ENCODE assay signal across 25 mouse cellular contexts in the genomic region with DNA sequence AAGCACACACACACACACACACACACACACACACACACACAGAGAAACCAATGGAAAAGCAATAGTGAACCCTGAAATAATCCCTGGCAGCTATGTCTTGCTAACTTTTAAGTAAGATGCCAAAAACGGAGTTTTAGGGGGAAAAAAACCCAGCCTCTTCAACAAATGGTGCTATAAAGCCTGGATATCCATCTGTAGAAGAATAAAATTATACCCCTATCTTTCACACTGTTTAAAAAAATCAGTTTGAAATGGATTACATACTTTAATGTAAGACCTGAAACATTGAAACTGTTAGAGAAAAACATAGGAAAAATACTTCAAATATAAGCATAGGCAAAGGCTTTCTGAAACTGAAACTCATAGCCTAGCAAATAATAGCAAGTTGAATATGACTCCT.
"Had no signal": no experiment of that assay in that cellular context is flagged by ENCODE, and none has a peak within 500 bp of the region (broad histone marks: within the 10 kb centered on the region; RNA-seq: fewer than 3 reads in every experiment).

No protein-coding gene starts in this region.

- H3K9ac ChIP-seq: heart, embryonic 13.5 days; heart, embryonic 15.5 days; hindbrain, embryonic 13.5 days; hindbrain, embryonic 15.5 days; limb, embryonic 12.5 days; liver, embryonic 13.5 days; liver, embryonic 15.5 days had no signal

- H3K27ac ChIP-seq: gastrocnemius, adult 2 months; heart, embryonic 10.5 days; heart, embryonic 13.5 days; heart, embryonic 15.5 days; hindbrain, embryonic 13.5 days; hindbrain, embryonic 15.5 days; hindbrain, postnatal 0 days; left cerebral cortex, adult 2 months; limb, embryonic 10.5 days; limb, embryonic 12.5 days; liver, embryonic 13.5 days; liver, embryonic 15.5 days had no signal

- H3K27me3 ChIP-seq: heart, embryonic 13.5 days; heart, embryonic 15.5 days; hindbrain, embryonic 13.5 days; hindbrain, embryonic 15.5 days; limb, embryonic 12.5 days; liver, embryonic 13.5 days; liver, embryonic 15.5 days had no signal

- H3K36me3 ChIP-seq: heart, embryonic 10.5 days; heart, embryonic 13.5 days; heart, embryonic 15.5 days; hindbrain, embryonic 13.5 days; hindbrain, embryonic 15.5 days; limb, embryonic 10.5 days; limb, embryonic 12.5 days; liver, embryonic 13.5 days; liver, embryonic 15.5 days had no signal

- H3K4me3 ChIP-seq: gastrocnemius, adult 2 months; heart, embryonic 10.5 days; heart, embryonic 13.5 days; heart, embryonic 15.5 days; hindbrain, embryonic 13.5 days; hindbrain, embryonic 15.5 days; left cerebral cortex, adult 2 months; limb, embryonic 10.5 days; limb, embryonic 12.5 days; liver, embryonic 13.5 days; liver, embryonic 15.5 days had no signal

- H3K4me2 ChIP-seq: heart, embryonic 13.5 days; heart, embryonic 15.5 days; hindbrain, embryonic 13.5 days; hindbrain, embryonic 15.5 days; limb, embryonic 12.5 days; liver, embryonic 11.5 days; liver, embryonic 13.5 days; liver, embryonic 15.5 days had no signal

- H3K9me3 ChIP-seq: heart, embryonic 10.5 days; heart, embryonic 13.5 days; heart, embryonic 15.5 days; hindbrain, embryonic 13.5 days; hindbrain, embryonic 15.5 days; limb, embryonic 10.5 days; limb, embryonic 12.5 days; liver, embryonic 13.5 days; liver, embryonic 15.5 days had no signal

- DNase-seq: gastrocnemius, adult 2 months; gastrocnemius, postnatal 10 days; gastrocnemius, postnatal 25 days; heart, adult 18-20 months; heart, postnatal 14 days; heart, postnatal 36 days; kidney, adult 18-20 months; kidney, adult 8-10 months; kidney, postnatal 10 days; kidney, postnatal 25 days; kidney, postnatal 4 days; liver; liver, embryonic 13.5 days had no signal

- H3K4me1 ChIP-seq: heart, embryonic 10.5 days; heart, embryonic 13.5 days; heart, embryonic 15.5 days; hindbrain, embryonic 13.5 days; hindbrain, embryonic 15.5 days had no signal

- ATAC-seq: hindbrain, postnatal 0 days; intestine, postnatal 0 days had no signal
